Mouse (Mus musculus) liver, embryonic 15.5 days (tissue): Measurements from ENCODE around the gene Gm28048. TPM values are rescaled to one million over a fixed set of nuclear protein-coding genes. Genes with fewer than 3 reads are reported as not detected.

Experiments used
- ATAC-seq: fragments of 200-750 bp; cut with Nextera tagmentation; 2 replicates; pipeline ENCODE4 v1.8.0; 2017; ENCODE audit warnings: moderate number of reproducible peaks, mild to moderate bottlenecking, moderate library complexity; ENCODE audit not compliant: insufficient read depth
- H3K27ac ChIP-seq: fragments of 300-500 bp; sonication (generic); replicated peaks from 2 replicates; pipeline ENCODE4 v1.5.1; 2015; ENCODE audit warnings: mild to moderate bottlenecking, inconsistent platforms
- H3K27me3 ChIP-seq: fragments of 300-500 bp; sonication (generic); 2 replicates; pipeline ENCODE4 v1.6.1; 2015; ENCODE audit warnings: mild to moderate bottlenecking, inconsistent platforms
- H3K36me3 ChIP-seq: fragments of 300-500 bp; sonication (generic); replicated peaks from 2 replicates; pipeline ENCODE4 v1.6.1; 2015; ENCODE audit warnings: moderate library complexity, mild to moderate bottlenecking, inconsistent platforms
- H3K4me1 ChIP-seq: fragments of 300-500 bp; sonication (generic); replicated peaks from 2 replicates; pipeline ENCODE4 v1.6.1; 2015; ENCODE audit warnings: inconsistent platforms
- H3K4me2 ChIP-seq: fragments of 300-500 bp; sonication (generic); 2 replicates; pipeline ENCODE4 v1.6.1; 2015; ENCODE audit warnings: moderate library complexity, mild to moderate bottlenecking, inconsistent platforms
- H3K4me3 ChIP-seq: fragments of 300-500 bp; sonication (generic); replicated peaks from 2 replicates; pipeline ENCODE4 v1.5.1; 2015; ENCODE audit warnings: mild to moderate bottlenecking, inconsistent platforms
- H3K9ac ChIP-seq: fragments of 300-500 bp; sonication (generic); 2 replicates; pipeline ENCODE4 v1.6.1; 2015; ENCODE audit warnings: moderate library complexity, mild to moderate bottlenecking, inconsistent platforms
- H3K9me3 ChIP-seq: fragments of 300-500 bp; sonication (generic); replicated peaks from 2 replicates; pipeline ENCODE4 v1.6.1; 2016; ENCODE audit warnings: inconsistent platforms
- WGBS: fragments of 180-500 bp; shearing (Covaris S2); methylation state at CpG from one replicate; pipeline ENCODE4 v1.1.7; 2015; ENCODE audit warnings: mixed read lengths; ENCODE audit not compliant: insufficient replicate concordance; 5-methylcytosine and 5-hydroxymethylcytosine counted together
- polyA plus RNA-seq: library from polyadenylated mRNA; unstranded; fragments of >200 nt; fragmentation: Nextera tagmentation; extraction: Ambion mirVana; gene quantifications from 2 replicates; pipeline ENCODE4 v1.2.1, GENCODE M21; 2015

The Gm28048 gene
- 8.9 and 9.2 TPM in 2 replicates for polyA plus RNA-seq

GRCm38 (mm10) chr11:22981984-22982757 is at the start of gene Gm28048, which contains the start of gene Commd1:
Gene Gm28048, minus strand, starts transcription at chr11:22982090.
Gene Commd1, minus strand, starts transcription at chr11:22982382.
- peak within 1 kb of the TSS; percentile 83 for H3K4me3 ChIP-seq
- H3K36me3 ChIP-seq = peaks cover 29% of the 10 kb centered on the region
- no peaks in the 10 kb centered on the region for H3K27me3 ChIP-seq
- peak within 1 kb of the TSS; percentile 83 for H3K9ac ChIP-seq
- peak within 1 kb of the TSS; percentile 83 for H3K4me2 ChIP-seq
- ATAC-seq = peak; percentile 90
- H3K27ac ChIP-seq = peak within 1 kb of the TSS; percentile 99
- no peaks in the 10 kb centered on the region for H3K9me3 ChIP-seq
- peaks cover 39% of the 10 kb centered on the region for H3K4me1 ChIP-seq
- WGBS = 2% methylated on average over 42 of the region's 42 CpGs

GRCm38 (mm10) chr11:23029399-23029798 is 47.5 kb upstream of the Gm28048 start:
- H3K36me3 ChIP-seq = no peaks in the 10 kb centered on the region
- H3K9ac ChIP-seq = no peak overlapping the region
- no peak overlapping the region for H3K4me2 ChIP-seq
- no peak overlapping the region for H3K4me3 ChIP-seq
- H3K4me1 ChIP-seq = no peaks in the 10 kb centered on the region
- H3K9me3 ChIP-seq = no peaks in the 10 kb centered on the region
- no peak overlapping the region for H3K27ac ChIP-seq
- 65% methylated on average over 6 of the region's 6 CpGs for WGBS
- ATAC-seq = no peak
- no peaks in the 10 kb centered on the region for H3K27me3 ChIP-seq

DNA sequence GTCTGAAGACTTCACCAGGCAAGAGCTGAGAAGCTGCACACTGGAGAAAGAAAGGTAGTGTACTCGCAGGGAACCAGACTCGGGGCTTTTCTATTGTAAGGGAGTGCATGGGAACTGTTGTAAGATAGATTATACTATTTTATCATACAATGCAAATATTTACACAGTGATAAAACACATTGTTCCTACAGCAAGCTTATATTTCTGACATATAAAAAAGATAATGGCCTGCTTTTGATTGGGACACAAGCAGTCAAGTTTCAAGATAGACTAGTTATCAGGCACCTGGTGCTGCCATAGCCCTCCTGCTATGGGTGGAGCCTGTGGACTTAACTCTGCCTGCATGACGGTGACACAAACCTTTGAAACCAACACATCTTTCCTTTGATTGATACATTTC is 47.1 kb upstream of the Gm28048 start:
- 15% methylated on average over 3 of the region's 3 CpGs for WGBS
- Histone ChIP-seq H3K27ac (no peak overlapping the region), H3K9ac (no peak overlapping the region), H3K9me3 (no peaks in the 10 kb centered on the region), H3K4me3 (no peak overlapping the region), H3K4me2 (no peak overlapping the region), H3K27me3 (no peaks in the 10 kb centered on the region), H3K4me1 (no peaks in the 10 kb centered on the region), H3K36me3 (no peaks in the 10 kb centered on the region)
- ATAC-seq = no peak

DNA sequence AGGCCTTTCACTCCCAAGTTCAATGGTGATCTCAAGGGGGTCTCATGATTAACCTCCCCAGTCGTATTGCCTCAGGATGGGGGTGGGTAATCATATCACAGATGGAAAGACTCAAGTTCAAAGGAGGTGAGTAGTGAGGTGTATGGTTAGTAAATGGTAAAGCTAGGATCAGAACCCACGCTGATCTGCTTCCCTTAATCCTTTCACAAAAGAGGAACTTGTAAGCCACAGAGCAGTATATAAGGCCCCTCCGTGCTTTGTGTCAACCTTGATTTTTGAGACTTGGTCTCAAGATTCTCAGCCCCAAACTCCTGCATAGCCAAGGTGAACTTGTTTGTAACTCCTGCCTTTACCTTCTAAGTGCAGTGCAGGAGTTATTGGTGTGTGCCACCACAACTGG is 42.3 kb upstream of the Gm28048 start:
- 26% methylated on average over 3 of the region's 3 CpGs for WGBS
- H3K4me2 ChIP-seq = no peak overlapping the region

GRCm38 (mm10) chr11:23023155-23023554 is 41.3 kb upstream of the Gm28048 start:
- ATAC-seq = no peak
- WGBS = 88% methylated on average over 2 of the region's 2 CpGs
- H3K9me3 ChIP-seq = no peaks in the 10 kb centered on the region
- no peak overlapping the region for H3K27ac ChIP-seq
- H3K4me2 ChIP-seq = no peak overlapping the region
- H3K27me3 ChIP-seq = no peaks in the 10 kb centered on the region
- no peak overlapping the region for H3K4me3 ChIP-seq
- H3K4me1 ChIP-seq = no peaks in the 10 kb centered on the region
- H3K36me3 ChIP-seq = no peaks in the 10 kb centered on the region
- no peak overlapping the region for H3K9ac ChIP-seq

More for the DNA sequence above, 42.3 kb upstream of the Gm28048 start:
- Histone ChIP-seq H3K4me3 (no peak overlapping the region), H3K9ac (no peak overlapping the region), H3K9me3 (no peaks in the 10 kb centered on the region), H3K27ac (no peak overlapping the region), H3K4me1 (no peaks in the 10 kb centered on the region), H3K36me3 (no peaks in the 10 kb centered on the region), H3K27me3 (no peaks in the 10 kb centered on the region)
- ATAC-seq = no peak

- Histone ChIP-seq H3K4me3 (no peak overlapping the region), H3K4me1 (no peaks in the 10 kb centered on the region), H3K4me2 (no peak overlapping the region), H3K9me3 (no peaks in the 10 kb centered on the region), H3K36me3 (no peaks in the 10 kb centered on the region), H3K27ac (no peak overlapping the region), H3K9ac (no peak overlapping the region), H3K27me3 (no peaks in the 10 kb centered on the region)
- ATAC-seq = no peak
- 82% methylated on average over 14 of the region's 14 CpGs for WGBS
Measured at GRCm38 (mm10) chr11:23020841-23021240, 39.0 kb upstream of the Gm28048 start.

- no peak for ATAC-seq
- no peaks in the 10 kb centered on the region for H3K36me3 ChIP-seq
- H3K9me3 ChIP-seq = no peaks in the 10 kb centered on the region
- H3K27me3 ChIP-seq = no peaks in the 10 kb centered on the region
- H3K4me3 ChIP-seq = no peak overlapping the region
- no peak overlapping the region for H3K4me2 ChIP-seq
- H3K4me1 ChIP-seq = no peaks in the 10 kb centered on the region
- H3K9ac ChIP-seq = no peak overlapping the region
- WGBS = 65% methylated on average over 24 of the region's 24 CpGs
- no peak overlapping the region for H3K27ac ChIP-seq
Measured at GRCm38 (mm10) chr11:23020116-23020770, 38.4 kb upstream of the Gm28048 start.

- 61% methylated on average over 4 of the region's 4 CpGs for WGBS
- Histone ChIP-seq H3K9me3 (no peaks in the 10 kb centered on the region), H3K27me3 (no peaks in the 10 kb centered on the region), H3K4me3 (no peak overlapping the region), H3K27ac (no peak overlapping the region), H3K4me2 (no peak overlapping the region), H3K9ac (no peak overlapping the region), H3K36me3 (no peaks in the 10 kb centered on the region), H3K4me1 (no peaks in the 10 kb centered on the region)
- ATAC-seq = no peak
Measured at GRCm38 (mm10) chr11:23017943-23018342, 36.1 kb upstream of the Gm28048 start.

GRCm38 (mm10) chr11:23014996-23015395 is 33.1 kb upstream of the Gm28048 start:
- Histone ChIP-seq H3K9me3 (no peaks in the 10 kb centered on the region), H3K4me2 (no peak overlapping the region), H3K9ac (no peak overlapping the region), H3K27ac (no peak overlapping the region), H3K27me3 (no peaks in the 10 kb centered on the region), H3K36me3 (no peaks in the 10 kb centered on the region), H3K4me3 (no peak overlapping the region), H3K4me1 (no peaks in the 10 kb centered on the region)
- WGBS = 65% methylated on average over 6 of the region's 6 CpGs
- ATAC-seq = no peak

DNA sequence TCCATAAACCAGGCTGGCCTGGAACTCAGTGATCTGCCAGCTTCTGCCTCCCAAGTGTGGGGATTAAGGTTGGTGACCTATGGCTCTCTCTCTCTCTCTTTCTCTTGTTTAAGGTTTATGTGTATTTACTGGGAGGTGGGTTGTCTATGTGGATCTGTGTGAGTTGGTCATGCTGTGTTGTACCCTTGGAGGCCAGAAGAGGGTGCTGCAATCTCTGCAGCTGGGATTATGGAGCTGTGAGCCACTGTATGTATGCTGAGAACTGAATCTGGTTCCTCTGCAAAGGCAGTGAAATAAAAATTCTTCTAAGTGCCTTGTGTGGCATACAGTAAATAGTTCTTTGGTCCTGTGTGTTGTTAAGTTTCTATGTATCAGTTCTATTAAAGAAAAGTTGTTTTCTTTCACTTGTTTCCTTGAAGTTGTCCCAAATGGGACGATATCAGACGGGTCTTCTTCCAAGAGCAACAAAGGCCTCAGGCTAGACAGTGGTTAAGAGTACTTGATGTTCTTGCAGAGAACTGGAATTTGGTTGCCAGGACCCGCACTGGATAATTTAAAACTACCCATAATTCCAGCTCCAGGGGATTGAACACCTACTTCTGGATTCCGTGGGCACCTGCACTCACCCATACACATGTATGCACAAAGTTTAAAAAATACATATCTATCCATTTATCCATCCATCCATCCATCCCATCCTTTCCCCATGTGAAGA is 31.8 kb upstream of the Gm28048 start:
- no peaks in the 10 kb centered on the region for H3K9me3 ChIP-seq
- no peak overlapping the region for H3K9ac ChIP-seq
- no peaks in the 10 kb centered on the region for H3K27me3 ChIP-seq
- peaks cover 8% of the 10 kb centered on the region; the same call in 1 of the 2 replicates for H3K4me1 ChIP-seq
- H3K36me3 ChIP-seq = no peaks in the 10 kb centered on the region
- ATAC-seq = no peak
- no peak overlapping the region for H3K4me2 ChIP-seq
- no peak overlapping the region for H3K27ac ChIP-seq
- 78% methylated on average over 4 of the region's 4 CpGs for WGBS
- no peak overlapping the region for H3K4me3 ChIP-seq

- H3K4me2 ChIP-seq = no peak overlapping the region
Measured at GRCm38 (mm10) chr11:23013096-23013495, 31.2 kb upstream of the Gm28048 start.

More at GRCm38 (mm10) chr11:23013096-23013495, 31.2 kb upstream of the Gm28048 start:
- H3K9ac ChIP-seq = no peak overlapping the region
- H3K27ac ChIP-seq = no peak overlapping the region
- 55% methylated on average over 1 of the region's 1 CpGs for WGBS
- ATAC-seq = no peak
- no peaks in the 10 kb centered on the region for H3K27me3 ChIP-seq
- peaks cover 12% of the 10 kb centered on the region; the same call in 1 of the 2 replicates for H3K4me1 ChIP-seq
- no peaks in the 10 kb centered on the region for H3K36me3 ChIP-seq
- H3K9me3 ChIP-seq = no peaks in the 10 kb centered on the region
- no peak overlapping the region for H3K4me3 ChIP-seq
